Mouse (Mus musculus) G1E (cell line): ENCODE measurements at regions not wholly inside any gene's neighbourhood (a gene's known extent, or its start where the extent isn't known, plus 50 kb on each side); places are given as distances from the start of the nearest gene placed in this dataset.

ENCODE experiments used
- ATAC-seq: 2 replicates; pipeline ENCODE4 v1.8.0; 2016; ENCODE audit warnings: mild to moderate bottlenecking; ENCODE audit not compliant: insufficient number of reproducible peaks, poor library complexity, low FRiP score, severe bottlenecking; ENCODE audit errors: extremely low read depth
- DNase-seq: peaks from one replicate; pipeline ENCODE4 v3.0.0; 2012; ENCODE audit warnings: low spot score
- H3K27me3 ChIP-seq: 2 replicates; pipeline ENCODE4 v1.6.1; 2012; ENCODE audit warnings: mild to moderate bottlenecking, low read length, inconsistent platforms; ENCODE audit not compliant: insufficient read depth
- H3K36me3 ChIP-seq: replicated peaks from 2 replicates; pipeline ENCODE3; 2012; ENCODE audit warnings: mild to moderate bottlenecking, inconsistent platforms
- H3K4me1 ChIP-seq: 2 replicates; pipeline ENCODE4 v1.6.1; 2012; ENCODE audit warnings: low read depth, low read length, inconsistent platforms, mixed read lengths; ENCODE audit not compliant: insufficient read depth
- H3K4me3 ChIP-seq: 2 replicates; pipeline ENCODE4 v1.5.1; 2012; ENCODE audit warnings: low read depth, mild to moderate bottlenecking, inconsistent platforms, low read length, moderate library complexity, mixed read lengths
- H3K9me3 ChIP-seq: replicated peaks from 2 replicates; pipeline ENCODE4 v1.6.1; 2012; ENCODE audit warnings: inconsistent platforms
- CTCF ChIP-seq: IDR thresholded peaks from 2 replicates; pipeline ENCODE4 v1.5.1; 2012; ENCODE audit warnings: low read depth, low read length, inconsistent platforms, mixed read lengths
- GATA1 ChIP-seq: IDR thresholded peaks from 2 replicates; pipeline ENCODE4 v1.6.1; 2012; ENCODE audit warnings: borderline replicate concordance, low read length, inconsistent platforms, mixed read lengths
- GATA2 ChIP-seq: IDR thresholded peaks from 2 replicates; pipeline ENCODE4 v1.6.1; 2012; ENCODE audit warnings: low read depth, low read length, inconsistent platforms, borderline replicate concordance
- POLR2AphosphoS5 ChIP-seq: IDR thresholded peaks from 2 replicates; pipeline ENCODE4 v1.6.1; 2012; ENCODE audit warnings: low read depth, low read length, inconsistent platforms; ENCODE audit not compliant: insufficient replicate concordance
- TAL1 ChIP-seq: conservative IDR thresholded peaks from 2 replicates; pipeline ENCODE4 v1.6.1; 2012; ENCODE audit warnings: low read depth, low read length, inconsistent platforms, mixed read lengths

- Histone ChIP-seq H3K4me3 (no peak overlapping the region), H3K4me1 (no peaks in the 10 kb centered on the region), H3K9me3 (peaks cover 67% of the 10 kb centered on the region), H3K27me3 (no peaks in the 10 kb centered on the region), H3K36me3 (no peaks in the 10 kb centered on the region)
- DNase-seq (no peak), ATAC-seq (no peak)
- TF ChIP-seq TAL1 (no peak), GATA1 (no peak), CTCF (no peak), POLR2AphosphoS5 (no peak), GATA2 (no peak)
Measured at GRCm38 (mm10) chr14:25213056-25213455, 245.9 kb upstream of the Zmiz1 start.

GRCm38 (mm10) chr14:25223091-25223490 is 235.9 kb upstream of the Zmiz1 start:
- Histone ChIP-seq H3K9me3 (peaks cover 70% of the 10 kb centered on the region), H3K36me3 (no peaks in the 10 kb centered on the region), H3K4me1 (no peaks in the 10 kb centered on the region), H3K4me3 (no peak overlapping the region), H3K27me3 (no peaks in the 10 kb centered on the region)
- DNase-seq = no peak
- TF ChIP-seq POLR2AphosphoS5 (no peak), CTCF (no peak), TAL1 (no peak), GATA1 (no peak), GATA2 (no peak)
- ATAC-seq = no peak

- Histone ChIP-seq H3K27me3 (no peaks in the 10 kb centered on the region), H3K36me3 (no peaks in the 10 kb centered on the region), H3K4me1 (no peaks in the 10 kb centered on the region), H3K9me3 (peaks cover 71% of the 10 kb centered on the region), H3K4me3 (no peak overlapping the region)
- TF ChIP-seq GATA2 (no peak), POLR2AphosphoS5 (no peak), TAL1 (no peak), CTCF (no peak), GATA1 (no peak)
- no peak for DNase-seq
- no peak for ATAC-seq
Measured at GRCm38 (mm10) chr14:25225214-25225613, 233.8 kb upstream of the Zmiz1 start.

GRCm38 (mm10) chr14:25226155-25226839 is 232.7 kb upstream of the Zmiz1 start:
- H3K4me1 ChIP-seq = no peaks in the 10 kb centered on the region
- DNase-seq = no peak
- H3K9me3 ChIP-seq = peaks cover 78% of the 10 kb centered on the region
- no peaks in the 10 kb centered on the region for H3K27me3 ChIP-seq
- no peak overlapping the region for H3K4me3 ChIP-seq
- no peaks in the 10 kb centered on the region for H3K36me3 ChIP-seq
- ATAC-seq = no peak
- no peak for TF ChIP-seq TAL1
- TF ChIP-seq GATA2 = no peak
- no peak for TF ChIP-seq POLR2AphosphoS5
- TF ChIP-seq GATA1 = no peak
- TF ChIP-seq CTCF = no peak

GRCm38 (mm10) chr14:25226840-25227506 is 232.0 kb upstream of the Zmiz1 start:
- TF ChIP-seq CTCF (no peak), GATA1 (no peak), POLR2AphosphoS5 (no peak), GATA2 (no peak), TAL1 (no peak)
- Histone ChIP-seq H3K9me3 (peaks cover 80% of the 10 kb centered on the region), H3K4me1 (no peaks in the 10 kb centered on the region), H3K4me3 (no peak overlapping the region), H3K27me3 (no peaks in the 10 kb centered on the region), H3K36me3 (no peaks in the 10 kb centered on the region)
- ATAC-seq (no peak), DNase-seq (no peak)

- peaks cover 80% of the 10 kb centered on the region for H3K9me3 ChIP-seq
- H3K4me3 ChIP-seq = no peak overlapping the region
- no peaks in the 10 kb centered on the region for H3K4me1 ChIP-seq
- H3K27me3 ChIP-seq = no peaks in the 10 kb centered on the region
- no peaks in the 10 kb centered on the region for H3K36me3 ChIP-seq
- ATAC-seq (no peak), DNase-seq (no peak)
- no peak for TF ChIP-seq CTCF
Measured at GRCm38 (mm10) chr14:25228321-25229047, 230.5 kb upstream of the Zmiz1 start.
